Mouse (Mus musculus) C2C12 (cell line): ENCODE measurements around the gene Capn15. TPM values are rescaled to one million over a fixed set of nuclear protein-coding genes. Genes with fewer than 3 reads are reported as not detected.

Experiments used
- H3K27me3 ChIP-seq: one replicate; pipeline ENCODE4 v1.6.1; 2011; ENCODE audit not compliant: control insufficient read depth, insufficient read depth, insufficient read length
- H3K36me3 ChIP-seq: one replicate; pipeline ENCODE4 v1.6.1; 2011; ENCODE audit not compliant: control insufficient read depth, insufficient read depth
- H3K4me3 ChIP-seq: one replicate; pipeline ENCODE4 v1.5.1; 2011; ENCODE audit warnings: mild to moderate bottlenecking, control low read depth; ENCODE audit not compliant: poor library complexity, insufficient read depth, severe bottlenecking
- H3K79me2 ChIP-seq: one replicate; pipeline ENCODE4 v1.6.1; 2011; ENCODE audit not compliant: control insufficient read depth, insufficient read depth
- H3K79me3 ChIP-seq: one replicate; pipeline ENCODE4 v1.6.1; 2011; ENCODE audit warnings: low read depth, control low read depth
- H3ac ChIP-seq: one replicate; pipeline ENCODE3; 2011; ENCODE audit warnings: low read depth; ENCODE audit not compliant: control insufficient read depth, insufficient read length
- CEBPB ChIP-seq: IDR thresholded peaks from one replicate; pipeline ENCODE4 v1.6.1; 2011; ENCODE audit warnings: low read depth, mild to moderate bottlenecking, control low read depth, moderate library complexity
- CTCF ChIP-seq: IDR thresholded peaks from one replicate; pipeline ENCODE4 v1.5.1; 2011; ENCODE audit not compliant: control insufficient read depth, insufficient read depth, insufficient read length
- FOSL1 ChIP-seq: IDR thresholded peaks from one replicate; pipeline ENCODE4 v1.8.0; 2011; ENCODE audit warnings: mild to moderate bottlenecking, low read length; ENCODE audit not compliant: poor library complexity, insufficient read depth, severe bottlenecking
- MAX ChIP-seq: IDR thresholded peaks from one replicate; pipeline ENCODE4 v1.6.1; 2011; ENCODE audit warnings: mild to moderate bottlenecking, control low read depth
- MYOD1 ChIP-seq: IDR thresholded peaks from one replicate; pipeline ENCODE4 v1.6.1; 2011; ENCODE audit warnings: low read depth; ENCODE audit not compliant: control insufficient read depth, insufficient read length
- MYOG ChIP-seq: IDR thresholded peaks from one replicate; pipeline ENCODE4 v1.6.1; 2011; ENCODE audit not compliant: control insufficient read depth, insufficient read length; ENCODE audit errors: extremely low read depth
- USF1 ChIP-seq: IDR thresholded peaks from one replicate; pipeline ENCODE4 v1.6.1; 2011; ENCODE audit warnings: low read depth, mild to moderate bottlenecking, control low read depth, moderate library complexity
- polyA plus RNA-seq: library from polyadenylated mRNA; unstranded; fragments of >200 nt; fragmentation: generic; extraction: Trizol; gene quantifications from one replicate; pipeline ENCODE4 v1.2.1, GENCODE M21; 2012; ENCODE audit warnings: missing spikeins

The Capn15 gene
- polyA plus RNA-seq, 1 experiment: 10.6 TPM

GRCm38 (mm10) chr17:25919786-25920642, 65.6 kb downstream of the Capn15 start:
- no peaks in the 10 kb centered on the region for H3K27me3 ChIP-seq
- peak overlapping the region; percentile 85 for H3K4me3 ChIP-seq
- H3K79me3 ChIP-seq: peaks cover 29% of the 10 kb centered on the region
- TF ChIP-seq CTCF (no peak), MAX (peak; percentile 23), CEBPB (peak; percentile 13)
- peaks cover 6% of the 10 kb centered on the region for H3K36me3 ChIP-seq
- H3K79me2 ChIP-seq: peaks cover 44% of the 10 kb centered on the region
- H3ac ChIP-seq: peak overlapping the region; percentile 58

- H3K36me3 ChIP-seq: peaks cover 6% of the 10 kb centered on the region
Observed at GRCm38 (mm10) chr17:25919144-25919785, 66.3 kb downstream of the Capn15 start, which contains the start of gene Rab40c. Rab40c (minus strand) TSS chr17:25919727.

GRCm38 (mm10) chr17:25918037-25918750, 67.4 kb downstream of the Capn15 start:
- no peaks in the 10 kb centered on the region for H3K27me3 ChIP-seq
- peaks cover 37% of the 10 kb centered on the region for H3K79me3 ChIP-seq
- H3ac ChIP-seq: no peak overlapping the region
- peaks cover 6% of the 10 kb centered on the region for H3K36me3 ChIP-seq
- H3K79me2 ChIP-seq: peaks cover 61% of the 10 kb centered on the region
- no peak for TF ChIP-seq FOSL1
- TF ChIP-seq MAX: no peak
- TF ChIP-seq CEBPB: no peak
- H3K4me3 ChIP-seq: peak overlapping the region; percentile 85

More at GRCm38 (mm10) chr17:25919144-25919785, 66.3 kb downstream of the Capn15 start, which contains the start of gene Rab40c:
- TF ChIP-seq USF1 (no peak), MAX (no peak), CEBPB (no peak), MYOG (no peak), FOSL1 (no peak), CTCF (no peak), MYOD1 (no peak)
- Histone ChIP-seq H3K27me3 (no peaks in the 10 kb centered on the region), H3K4me3 (peak within 1 kb of the TSS; percentile 85), H3K79me3 (peaks cover 36% of the 10 kb centered on the region), H3ac (peak within 1 kb of the TSS; percentile 97), H3K79me2 (peaks cover 51% of the 10 kb centered on the region)

GRCm38 (mm10) chr17:25916931-25917647, 68.5 kb downstream of the Capn15 start:
- H3K36me3 ChIP-seq: peaks cover 6% of the 10 kb centered on the region
- H3K4me3 ChIP-seq: no peak overlapping the region
- no peaks in the 10 kb centered on the region for H3K27me3 ChIP-seq
- peaks cover 68% of the 10 kb centered on the region for H3K79me2 ChIP-seq
- TF ChIP-seq USF1 (no peak), CTCF (no peak), MAX (no peak), FOSL1 (no peak), CEBPB (no peak), MYOD1 (no peak), MYOG (no peak)
- H3K79me3 ChIP-seq: peaks cover 39% of the 10 kb centered on the region
- no peak overlapping the region for H3ac ChIP-seq

DNA sequence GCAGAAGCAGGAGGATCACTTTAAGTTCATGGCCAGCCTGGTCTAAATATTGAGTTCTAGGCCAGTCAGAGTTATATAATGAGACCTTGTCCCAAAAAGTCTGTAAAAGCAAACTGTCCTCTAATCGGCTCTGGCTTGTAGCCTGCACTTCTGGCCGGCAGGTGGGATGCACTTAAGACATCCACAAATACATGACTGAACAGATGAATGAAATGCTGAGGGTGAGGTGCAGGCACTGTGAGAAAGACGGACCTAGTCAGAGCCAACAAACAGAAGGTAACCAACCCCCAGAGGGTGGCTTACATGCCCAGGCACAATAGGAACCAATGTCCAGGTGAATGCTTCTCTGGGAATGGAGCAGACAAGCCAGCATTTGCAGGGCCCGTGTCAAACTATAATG, 71.3 kb downstream of the Capn15 start:
- Histone ChIP-seq H3ac (no peak overlapping the region), H3K79me2 (peaks cover 95% of the 10 kb centered on the region), H3K4me3 (no peak overlapping the region), H3K36me3 (peaks cover 6% of the 10 kb centered on the region), H3K27me3 (no peaks in the 10 kb centered on the region), H3K79me3 (peaks cover 52% of the 10 kb centered on the region)
- TF ChIP-seq CTCF (no peak), MYOG (no peak)
